Mouse (Mus musculus) liver, embryonic 14.5 days (tissue): Measurements from ENCODE around the gene Use1. TPM values are rescaled to one million over a fixed set of nuclear protein-coding genes. Genes with fewer than 3 reads are reported as not detected.

Source experiments
- ATAC-seq: fragments of 200-750 bp; cut with Nextera tagmentation; 2 replicates; pipeline ENCODE4 v1.8.0; 2017; ENCODE audit warnings: moderate number of reproducible peaks, mild to moderate bottlenecking, moderate library complexity; ENCODE audit not compliant: insufficient read depth
- DNase-seq, 3 experiments: peaks; one replicate each; pipeline ENCODE4 v3.0.0-alpha.2; 2012 to 2013; ENCODE audit warnings: low read depth in 3 of 3, low spot score in 3 of 3
- H3K27ac ChIP-seq: fragments of 300-500 bp; sonication (generic); 2 replicates; pipeline ENCODE4 v1.5.1; 2014; ENCODE audit warnings: moderate library complexity, mild to moderate bottlenecking, control low read depth, inconsistent platforms
- H3K27me3 ChIP-seq: fragments of 300-500 bp; sonication (generic); 2 replicates; pipeline ENCODE4 v1.6.1; 2014; ENCODE audit warnings: mild to moderate bottlenecking, low read length, moderate library complexity; ENCODE audit not compliant: control insufficient read depth, insufficient read depth
- H3K36me3 ChIP-seq: fragments of 300-500 bp; sonication (generic); replicated peaks from 2 replicates; pipeline ENCODE4 v1.6.1; 2014; ENCODE audit warnings: low read depth; ENCODE audit not compliant: control insufficient read depth, insufficient read depth
- H3K4me1 ChIP-seq, 2 experiments: fragments of 200-500 bp in 1 of 2; fragments of 300-500 bp in 1 of 2; sonication (generic) in 1 of 2; replicated peaks; 2 replicates each; pipeline ENCODE4 v1.6.1; 2012 to 2014; ENCODE audit warnings: antibody characterized with exemption in 1 of 2, inconsistent platforms in 1 of 2, low read length in 1 of 2; ENCODE audit not compliant: control insufficient read depth in 2 of 2, insufficient read depth in 2 of 2
- H3K4me2 ChIP-seq: fragments of 300-500 bp; sonication (generic); 2 replicates; pipeline ENCODE4 v1.6.1; 2014; ENCODE audit warnings: low read depth, mild to moderate bottlenecking, control low read depth, moderate library complexity
- H3K4me3 ChIP-seq, 2 experiments: fragments of 200-500 bp in 1 of 2; fragments of 300-500 bp in 1 of 2; sonication (generic) in 1 of 2; 2 replicates each; pipeline ENCODE4 v1.5.1; 2012 to 2014; ENCODE audit warnings: low read depth in 2 of 2, low read length in 2 of 2, mild to moderate bottlenecking in 2 of 2, control low read depth in 1 of 2, inconsistent platforms in 1 of 2, moderate library complexity in 1 of 2; ENCODE audit not compliant: insufficient read depth in 1 of 2
- H3K9ac ChIP-seq: fragments of 300-500 bp; sonication (generic); replicated peaks from 2 replicates; pipeline ENCODE4 v1.6.1; 2014; ENCODE audit warnings: mild to moderate bottlenecking, control low read depth, moderate library complexity
- H3K9me3 ChIP-seq: fragments of 300-500 bp; sonication (generic); 2 replicates; pipeline ENCODE4 v1.6.1; 2016; ENCODE audit warnings: low read length, mixed read lengths; ENCODE audit not compliant: control insufficient read depth
- CTCF ChIP-seq: IDR thresholded peaks from 2 replicates; pipeline ENCODE4 v1.5.1; 2016; ENCODE audit warnings: antibody characterized with exemption, low read depth, control low read depth
- EP300 ChIP-seq: IDR thresholded peaks from 2 replicates; pipeline ENCODE4 v1.6.1; 2016; ENCODE audit warnings: antibody characterized with exemption, low read depth
- WGBS: fragments of 180-500 bp; shearing (Covaris S2); extraction: QIAGEN DNeasy Blood & Tissue Kit; methylation state at CpG from one replicate; pipeline ENCODE4 v1.1.7; 2014; ENCODE audit not compliant: insufficient replicate concordance; 5-methylcytosine and 5-hydroxymethylcytosine counted together
- polyA plus RNA-seq, 2 experiments: library from polyadenylated mRNA; depleted of rRNA in 1 of 2; stranded (reverse) in 1 of 2; unstranded in 1 of 2; fragments of >200 nt; fragmentation: Nextera tagmentation in 1 of 2; extraction: Ambion mirVana in 1 of 2; gene quantifications; 2 replicates each; pipeline versions ENCODE4 v1.2.1 to v1.2.3; 2012 to 2014

Use1 gene
- polyA plus RNA-seq, 2 experiments, result 48.2 to 57.2 TPM

GRCm38 (mm10) chr8:71340625-71341024, 26.0 kb upstream of the Use1 start:
- Histone ChIP-seq H3K4me2 (no peak overlapping the region), H3K27me3 (no peaks in the 10 kb centered on the region), H3K4me3 (no peak overlapping the region), H3K4me1 (no peaks in the 10 kb centered on the region), H3K27ac (no peak overlapping the region), H3K9me3 (no peaks in the 10 kb centered on the region), H3K9ac (no peak overlapping the region), H3K36me3 (no peaks in the 10 kb centered on the region)
- DNase-seq, result peak; percentile 9 to 31 (median 22)
- 69% methylated on average over 5 of the region's 5 CpGs for WGBS
- TF ChIP-seq CTCF (peak; percentile 60), EP300 (no peak)
- ATAC-seq, result no peak

DNA sequence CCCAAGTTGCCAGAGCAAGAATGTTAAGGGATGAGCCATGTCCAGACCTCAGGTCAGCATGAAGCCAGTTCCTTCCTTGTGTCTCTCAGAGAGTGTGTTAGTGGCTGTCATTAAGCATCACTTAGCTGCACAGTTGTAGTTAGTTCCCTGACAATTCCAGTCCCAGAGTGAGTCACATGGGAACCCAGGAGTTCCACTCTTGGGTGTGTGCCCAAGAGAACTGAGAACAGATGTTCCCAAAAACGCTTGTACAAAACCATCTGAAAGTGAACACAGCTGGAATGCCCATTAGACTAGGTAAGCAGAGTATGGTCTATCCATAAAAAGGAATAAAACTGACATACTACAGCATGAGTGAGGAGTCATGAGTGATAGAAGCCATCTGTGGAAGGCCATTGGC, 20.1 kb upstream of the Use1 start:
- Histone ChIP-seq H3K27ac (no peak overlapping the region), H3K27me3 (no peaks in the 10 kb centered on the region), H3K4me1 (no peaks in the 10 kb centered on the region), H3K9me3 (no peaks in the 10 kb centered on the region), H3K36me3 (peaks cover 8% of the 10 kb centered on the region; the same call in 1 of the 2 replicates), H3K9ac (no peak overlapping the region), H3K4me2 (no peak overlapping the region), H3K4me3 (no peak overlapping the region)
- ATAC-seq (no peak), DNase-seq (no peak)
- WGBS, result 63% methylated on average over 1 of the region's 1 CpGs
- TF ChIP-seq CTCF (no peak), EP300 (no peak)

GRCm38 (mm10) chr8:71351117-71351516, 15.5 kb upstream of the Use1 start:
- Histone ChIP-seq H3K4me1 (no peaks in the 10 kb centered on the region), H3K4me3 (no peak overlapping the region), H3K36me3 (peaks cover 11% of the 10 kb centered on the region), H3K9ac (no peak overlapping the region), H3K4me2 (no peak overlapping the region), H3K27me3 (no peaks in the 10 kb centered on the region), H3K27ac (no peak overlapping the region), H3K9me3 (no peaks in the 10 kb centered on the region)
- TF ChIP-seq CTCF (no peak), EP300 (no peak)
- 57% methylated on average over 3 of the region's 3 CpGs for WGBS
- ATAC-seq (no peak), DNase-seq (no peak)

- Histone ChIP-seq H3K27me3 (no peaks in the 10 kb centered on the region), H3K9ac (no peak overlapping the region), H3K4me2 (no peak overlapping the region), H3K27ac (no peak overlapping the region), H3K36me3 (peaks cover 15% of the 10 kb centered on the region), H3K4me3 (no peak overlapping the region), H3K4me1 (no peaks in the 10 kb centered on the region), H3K9me3 (no peaks in the 10 kb centered on the region)
- ATAC-seq, result no peak
- no peak for DNase-seq
- 79% methylated on average over 1 of the region's 1 CpGs for WGBS
- no peak for TF ChIP-seq EP300
- no peak for TF ChIP-seq CTCF
Observed at GRCm38 (mm10) chr8:71351520-71351919, 15.1 kb upstream of the Use1 start.

- H3K9ac ChIP-seq, result no peak overlapping the region
- no peaks in the 10 kb centered on the region for H3K4me1 ChIP-seq
Observed at GRCm38 (mm10) chr8:71358026-71358425, 8.6 kb upstream of the Use1 start.

More at GRCm38 (mm10) chr8:71358026-71358425, 8.6 kb upstream of the Use1 start:
- Histone ChIP-seq H3K9me3 (no peaks in the 10 kb centered on the region), H3K4me2 (no peak overlapping the region), H3K4me3 (no peak overlapping the region), H3K27ac (no peak overlapping the region), H3K36me3 (peaks cover 6% of the 10 kb centered on the region), H3K27me3 (no peaks in the 10 kb centered on the region)
- peak; percentile 20; the same call in 1 of the 2 replicates for TF ChIP-seq CTCF
- no peak for TF ChIP-seq EP300
- ATAC-seq (no peak), DNase-seq (no peak)
- 73% methylated on average over 3 of the region's 3 CpGs for WGBS
